Mouse (Mus musculus): ENCODE data around the gene Tram2. TPM values are rescaled to one million over a fixed set of nuclear protein-coding genes. Genes with fewer than 3 reads are reported as not detected.

The Tram2 gene
- polyA plus RNA-seq, 1 experiment: 0.30 TPM

DNA sequence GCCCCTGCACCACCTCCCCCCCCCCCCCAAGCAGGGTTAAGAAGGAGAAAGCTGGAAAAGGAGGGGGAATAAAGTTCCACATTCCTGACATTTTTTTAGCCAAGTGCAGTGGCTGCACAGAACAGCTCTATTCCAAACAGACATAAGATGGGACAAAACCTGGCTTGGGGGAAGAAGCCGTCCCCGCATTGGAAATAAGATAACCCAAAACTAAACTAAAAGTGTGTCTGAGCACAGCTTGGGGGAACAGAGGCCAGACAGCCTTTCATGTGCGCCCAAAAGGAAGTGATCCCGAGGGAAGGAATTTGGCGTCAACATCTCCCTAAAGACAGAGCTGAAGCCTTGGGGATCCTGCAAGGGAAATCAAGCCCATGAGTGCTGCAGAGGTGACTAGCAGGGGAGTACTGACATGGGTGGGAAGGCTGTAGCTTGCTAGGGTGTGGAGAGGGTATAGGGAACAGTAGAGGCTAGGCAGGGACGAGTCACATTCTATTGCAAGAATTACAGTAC, 3.0 kb downstream of the Tram2 start:
- TF ChIP-seq GATA1 (IDR thresholded peaks at IDR 0.05; ENCODE audit: low read length): no peak

DNA sequence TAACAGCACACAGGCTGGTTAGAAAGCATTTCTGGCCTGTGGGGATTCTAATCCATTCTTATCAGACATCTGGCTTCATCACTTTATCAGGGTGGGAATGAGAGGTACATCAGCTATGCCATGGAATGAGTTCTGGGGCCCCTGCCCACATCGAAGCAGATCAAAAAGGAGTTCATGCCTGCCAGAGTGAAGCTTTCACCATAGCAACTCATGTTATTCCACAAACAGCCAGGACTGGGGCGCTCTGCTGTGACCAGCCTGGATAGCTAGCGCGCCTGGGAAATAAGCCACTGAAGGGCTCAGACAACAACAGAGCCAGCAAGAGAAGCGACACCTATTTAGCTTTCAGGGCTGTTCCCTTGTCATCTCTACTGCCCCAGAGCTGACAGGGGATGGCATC, 4.8 kb downstream of the Tram2 start:
- no peak for TF ChIP-seq GATA1 (IDR thresholded peaks at IDR 0.05; ENCODE audit: low read length)

DNA sequence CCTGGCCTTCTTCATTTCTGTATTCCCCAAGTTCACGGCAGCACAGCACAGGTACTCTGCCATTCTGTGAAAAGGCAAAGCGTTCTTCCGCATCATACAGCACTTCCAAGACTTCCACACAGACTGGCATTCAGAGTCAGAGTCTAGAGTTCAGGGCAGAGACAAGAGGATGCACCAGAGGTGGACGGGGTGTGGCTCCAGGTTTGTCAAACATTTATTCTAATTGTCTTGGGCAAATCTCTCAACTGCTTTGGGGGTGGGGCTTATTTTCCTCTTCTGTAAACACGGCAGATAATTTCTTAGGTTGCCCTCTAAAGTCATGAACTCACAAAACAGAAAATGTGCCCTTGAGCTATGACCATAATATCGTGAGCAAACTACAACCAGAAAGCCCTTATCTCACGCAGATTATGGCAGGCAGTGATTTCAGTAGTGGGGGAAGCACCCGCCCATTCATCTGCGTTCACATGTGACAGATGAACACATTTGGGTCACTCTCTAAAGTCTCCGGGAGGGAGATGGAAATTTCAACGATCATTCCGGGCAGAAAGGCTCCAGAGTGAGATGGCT, 6.1 kb downstream of the Tram2 start:
- TF ChIP-seq GATA1 (IDR thresholded peaks at IDR 0.05; ENCODE audit: low read length): no peak

DNA sequence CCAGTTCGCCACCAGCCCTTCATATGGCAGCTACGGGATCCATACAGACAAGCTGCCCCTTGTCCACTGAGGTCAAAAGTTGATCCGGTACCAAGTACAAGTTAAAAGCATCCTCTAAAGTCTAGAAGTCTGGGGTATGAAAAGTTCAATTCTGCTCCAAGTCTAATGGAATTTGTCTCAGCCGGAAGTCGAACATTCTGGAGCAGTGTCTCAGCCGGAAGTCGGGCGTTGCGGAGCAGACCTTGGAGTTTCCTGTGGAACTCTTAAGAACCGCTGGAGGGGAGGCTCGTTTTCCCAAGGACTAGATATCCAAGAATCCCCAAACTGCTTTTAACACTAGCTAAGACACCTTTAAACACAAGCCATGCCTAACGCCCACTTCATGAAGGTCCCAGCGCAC, 8.4 kb downstream of the Tram2 start:
- no peak for TF ChIP-seq GATA1 (IDR thresholded peaks at IDR 0.05; ENCODE audit: low read length)

DNA sequence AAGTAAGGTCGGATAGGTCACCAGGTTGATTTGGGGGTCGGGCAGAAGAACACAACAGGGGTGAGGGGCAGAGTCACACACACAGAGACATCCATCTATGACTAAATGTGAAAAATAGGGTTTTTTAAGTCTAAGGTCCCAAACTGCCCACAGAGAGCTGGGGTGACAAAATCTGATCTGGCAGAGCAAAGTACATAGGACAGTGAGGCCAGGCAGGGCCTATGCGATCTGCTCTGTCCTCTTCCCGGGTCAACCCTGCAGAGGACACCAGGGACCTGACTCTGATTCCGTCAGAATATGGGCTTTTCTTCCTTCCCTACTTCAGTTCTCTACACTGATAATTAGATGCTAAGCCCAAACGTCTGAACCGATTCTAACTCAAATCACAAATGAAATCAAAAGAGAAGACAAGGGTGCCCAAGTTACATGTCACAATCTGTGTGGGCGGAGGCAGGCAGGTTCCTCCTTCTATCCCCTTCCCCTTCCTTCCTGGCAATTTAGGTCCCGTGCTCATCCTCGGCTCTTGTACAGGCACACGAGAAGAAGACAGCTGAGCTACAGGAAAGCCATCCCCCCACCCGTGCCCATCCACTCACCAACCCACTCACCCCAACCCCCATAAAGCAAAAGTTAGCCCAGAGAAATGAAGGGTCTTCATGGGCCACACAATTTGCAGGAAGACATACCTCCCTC, 9.1 kb downstream of the Tram2 start:
- no peak for TF ChIP-seq GATA1 (IDR thresholded peaks at IDR 0.05; ENCODE audit: low read length)

DNA sequence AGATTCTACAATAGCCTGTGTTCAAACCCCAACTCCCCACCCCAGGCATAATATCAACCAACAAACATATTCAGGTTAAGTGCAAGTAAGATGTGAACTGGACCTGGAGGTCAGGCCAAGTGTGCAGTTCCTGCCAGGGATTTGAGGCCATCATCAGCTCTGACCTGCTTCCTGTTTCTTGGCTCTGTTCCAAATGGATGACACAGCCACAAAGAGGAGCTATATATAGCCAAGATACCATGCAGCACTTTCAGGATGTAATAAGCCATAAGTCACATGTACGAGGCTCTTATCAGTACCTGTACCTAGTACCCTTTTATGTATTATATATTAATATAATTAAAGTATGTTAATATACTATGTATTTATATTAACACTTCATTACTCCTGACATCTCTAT, 10.5 kb downstream of the Tram2 start:
- TF ChIP-seq GATA1 (IDR thresholded peaks at IDR 0.05; ENCODE audit: low read length): no peak

DNA sequence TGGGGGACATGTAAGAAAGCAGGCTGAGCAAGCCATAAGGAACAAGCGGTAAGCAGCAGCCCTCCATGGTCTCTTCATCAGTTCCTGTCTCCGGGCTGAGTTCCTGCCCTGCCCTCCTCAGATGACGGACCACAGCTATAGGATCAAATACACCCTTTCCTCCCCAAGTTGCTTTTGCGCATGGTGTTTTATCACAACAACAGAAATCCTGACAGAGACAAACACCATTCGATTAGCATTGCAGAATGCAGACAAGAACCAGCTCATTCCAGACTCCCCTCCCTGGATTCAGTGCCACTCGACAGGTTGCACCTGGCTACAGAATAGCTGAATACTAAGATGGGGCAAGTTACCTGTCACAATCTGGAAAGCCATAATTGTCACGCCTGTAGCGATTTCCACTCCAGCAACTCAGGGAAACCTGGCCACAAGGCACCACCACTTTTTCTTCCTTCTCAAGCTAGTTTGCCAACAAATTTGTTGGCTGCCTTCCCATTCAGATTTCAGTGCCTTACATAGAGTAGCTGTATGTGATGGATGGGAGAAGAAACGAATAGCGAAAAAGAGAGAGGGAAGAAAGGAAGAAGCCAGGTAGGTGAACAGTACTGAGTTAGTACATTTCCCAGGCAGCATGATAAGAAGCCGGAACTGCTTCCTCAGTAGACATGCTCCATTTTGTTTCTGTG, 11.3 kb downstream of the Tram2 start:
- no peak for TF ChIP-seq GATA1 (IDR thresholded peaks at IDR 0.05; ENCODE audit: low read length)

DNA sequence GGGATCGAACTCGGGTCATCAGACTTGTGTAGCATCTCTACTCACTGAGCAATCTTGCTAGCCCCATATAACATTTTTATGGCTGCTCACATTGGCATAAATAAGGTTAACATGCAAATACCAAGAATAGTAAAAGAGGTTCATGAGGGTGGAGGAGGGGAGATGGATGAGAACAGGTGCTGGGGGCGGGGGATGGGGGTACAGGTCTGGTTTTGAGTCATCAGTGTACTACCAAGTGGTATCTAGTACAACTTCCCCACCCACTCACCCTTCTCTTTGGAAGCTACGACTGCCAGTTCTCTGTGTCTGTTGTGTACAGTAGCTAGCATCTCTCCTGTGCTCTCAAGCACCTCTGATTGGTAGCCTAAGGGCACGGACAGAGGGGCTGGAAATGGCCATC, 14.9 kb downstream of the Tram2 start:
- no peak for TF ChIP-seq GATA1 (IDR thresholded peaks at IDR 0.05; ENCODE audit: low read length)

DNA sequence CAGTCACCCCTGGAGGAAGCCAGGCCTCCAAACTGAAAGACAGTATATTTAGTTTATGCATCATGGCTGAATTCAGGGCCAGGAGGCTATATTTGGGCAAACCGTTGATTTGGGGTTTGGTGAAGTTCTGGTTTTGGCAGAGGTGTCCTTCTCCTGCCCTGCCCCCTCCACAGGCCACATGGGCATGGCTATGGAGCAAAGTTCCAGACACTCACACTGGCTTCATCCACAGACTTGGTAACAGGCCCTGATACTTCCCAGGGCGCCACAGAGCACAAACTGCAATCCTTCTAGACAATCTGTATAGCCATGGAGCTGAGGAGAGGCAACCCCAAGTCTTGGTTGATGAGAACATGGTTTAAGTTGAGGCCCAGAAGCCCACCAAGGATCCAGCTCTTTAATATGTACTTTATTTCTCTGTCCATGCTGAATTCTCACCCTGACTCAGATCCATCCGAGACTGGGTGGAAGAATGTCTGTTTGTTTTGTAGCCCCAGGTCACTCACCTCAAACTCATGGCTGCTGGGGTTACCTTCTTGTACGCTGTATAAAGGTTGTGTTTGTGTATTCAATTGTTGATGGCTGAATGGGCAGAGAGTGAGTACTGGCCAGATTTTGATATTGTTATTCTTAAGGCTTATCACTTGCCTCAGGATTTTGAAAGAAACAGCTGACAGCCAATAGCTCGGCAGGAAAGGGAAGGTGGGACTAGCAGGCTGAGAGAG, 19.5 kb downstream of the Tram2 start:
- TF ChIP-seq GATA1 (IDR thresholded peaks at IDR 0.05; ENCODE audit: low read length): no peak

DNA sequence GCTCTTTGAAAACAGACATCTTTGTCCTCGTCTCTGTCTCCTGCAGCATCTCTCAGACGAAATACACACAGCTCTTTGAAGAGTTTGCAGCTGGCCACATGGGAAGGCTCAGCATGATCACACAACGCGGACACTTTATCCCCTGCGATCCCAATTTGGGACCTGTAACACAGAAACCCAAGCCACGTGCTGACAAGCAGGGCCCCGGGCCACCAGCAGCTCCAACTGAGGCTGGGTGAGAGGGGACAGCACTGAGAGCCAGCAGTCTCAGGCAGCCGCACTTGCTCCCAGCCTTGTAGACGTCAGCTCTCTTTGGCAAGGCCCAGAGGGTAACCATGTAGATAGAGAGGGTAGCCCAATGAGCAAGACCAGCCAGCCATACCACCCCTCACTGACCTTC, 26.0 kb downstream of the Tram2 start:
- no peak for TF ChIP-seq GATA1 (IDR thresholded peaks at IDR 0.05; ENCODE audit: low read length)

DNA sequence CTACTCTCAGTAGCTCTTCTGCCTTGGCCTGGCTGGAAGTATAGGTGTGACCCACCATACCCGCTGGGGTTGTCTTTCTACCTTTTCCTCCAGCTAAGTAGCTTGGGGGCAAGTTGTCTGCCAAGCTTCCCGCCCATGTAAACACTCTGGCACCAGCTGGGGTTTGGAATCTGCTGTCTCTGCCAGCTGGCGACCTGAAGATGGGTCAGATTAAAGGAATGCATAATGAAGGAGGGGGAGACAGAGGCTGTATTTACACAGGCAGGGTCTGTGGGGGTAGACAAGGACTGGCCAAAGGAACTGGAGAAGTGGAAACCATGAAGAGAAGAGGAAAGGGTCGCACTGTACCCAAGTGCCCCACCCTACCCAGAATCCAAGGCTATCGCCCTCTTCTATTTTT, 26.4 kb downstream of the Tram2 start:
- TF ChIP-seq GATA1 (IDR thresholded peaks at IDR 0.05; ENCODE audit: low read length): no peak

DNA sequence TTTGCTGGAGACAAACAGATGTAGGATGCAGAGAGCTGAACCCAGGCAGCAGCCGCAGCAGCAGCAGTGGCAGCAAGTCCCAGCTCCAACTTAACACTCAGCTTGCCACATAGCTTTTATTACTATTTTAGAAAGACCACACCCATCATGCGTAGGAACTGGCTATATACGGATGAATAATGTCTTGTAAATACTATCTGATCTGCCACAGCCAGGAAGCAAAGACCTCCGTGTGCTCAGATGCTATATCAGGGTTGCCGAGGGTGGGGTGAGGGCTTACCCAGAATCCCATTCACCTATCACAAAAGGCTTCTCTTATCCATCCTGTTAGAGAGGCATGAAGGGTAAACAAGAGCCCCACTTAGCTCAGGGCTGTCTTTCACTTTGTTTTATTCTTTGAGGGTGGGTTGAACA, 26.9 kb downstream of the Tram2 start:
- peak; percentile 53 for TF ChIP-seq GATA1 (IDR thresholded peaks at IDR 0.05; ENCODE audit: low read length)

DNA sequence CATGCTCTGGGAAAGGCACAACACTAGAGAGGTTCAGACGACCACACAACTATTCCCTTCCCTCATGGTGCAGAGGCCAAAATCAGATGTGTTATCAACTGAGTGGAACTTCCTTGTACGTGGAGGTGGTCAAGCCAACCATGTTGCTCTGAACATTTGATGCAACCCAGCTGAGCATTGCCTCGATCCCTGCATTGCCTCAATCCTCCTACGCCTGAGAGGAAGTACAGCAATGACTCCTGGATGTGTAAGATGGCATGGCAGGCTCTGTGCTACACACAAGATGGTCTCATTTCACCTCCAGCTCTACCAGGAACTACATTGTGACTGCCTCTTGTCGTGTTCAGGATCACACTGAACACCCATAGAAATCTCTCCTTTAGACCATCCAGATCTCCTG, 30.0 kb downstream of the Tram2 start:
- no peak for TF ChIP-seq GATA1 (IDR thresholded peaks at IDR 0.05; ENCODE audit: low read length)

DNA sequence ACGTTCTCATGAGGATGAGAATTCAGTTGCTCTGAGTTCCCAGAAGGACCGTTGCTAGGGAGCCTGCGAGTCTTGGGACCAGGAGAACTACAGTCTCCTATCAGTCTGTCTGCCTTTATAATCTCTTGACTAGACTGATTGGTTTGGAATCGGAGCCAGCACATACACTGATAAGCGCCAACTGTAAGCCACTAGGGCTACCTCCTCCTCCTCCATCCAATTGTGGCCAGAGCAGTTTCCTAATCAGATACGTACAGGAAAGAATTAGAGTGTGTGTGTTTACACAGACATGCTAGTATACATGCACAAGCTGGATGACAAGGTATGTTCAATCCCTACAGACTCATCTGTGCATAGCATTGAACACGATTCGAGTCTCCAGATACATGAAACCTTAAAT, 30.6 kb downstream of the Tram2 start:
- TF ChIP-seq GATA1 (IDR thresholded peaks at IDR 0.05; ENCODE audit: low read length): no peak

DNA sequence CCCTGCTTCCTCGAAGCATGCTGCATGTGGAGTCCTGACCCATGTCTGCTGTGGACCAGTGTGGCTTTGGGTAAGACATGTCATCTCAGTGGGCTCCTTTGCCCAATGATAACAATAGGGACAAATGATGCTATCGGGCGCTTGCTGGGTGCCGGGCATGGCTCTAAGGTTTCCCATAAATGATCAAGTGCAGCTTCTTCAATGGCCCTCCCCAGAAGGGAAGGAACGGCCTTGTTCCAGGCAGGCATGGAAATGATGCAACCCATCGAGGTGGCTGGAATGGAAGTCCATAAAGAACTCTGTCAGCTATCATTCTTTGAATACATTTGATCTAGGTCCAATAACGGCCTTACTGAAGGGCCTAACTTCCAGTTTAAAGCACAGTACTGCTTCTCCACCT, 36.6 kb downstream of the Tram2 start:
- no peak for TF ChIP-seq GATA1 (IDR thresholded peaks at IDR 0.05; ENCODE audit: low read length)

All from G1E-ER4 (cell line).